Comparison of ENCODE assay signal across 7 mouse cellular contexts in the genomic region with DNA sequence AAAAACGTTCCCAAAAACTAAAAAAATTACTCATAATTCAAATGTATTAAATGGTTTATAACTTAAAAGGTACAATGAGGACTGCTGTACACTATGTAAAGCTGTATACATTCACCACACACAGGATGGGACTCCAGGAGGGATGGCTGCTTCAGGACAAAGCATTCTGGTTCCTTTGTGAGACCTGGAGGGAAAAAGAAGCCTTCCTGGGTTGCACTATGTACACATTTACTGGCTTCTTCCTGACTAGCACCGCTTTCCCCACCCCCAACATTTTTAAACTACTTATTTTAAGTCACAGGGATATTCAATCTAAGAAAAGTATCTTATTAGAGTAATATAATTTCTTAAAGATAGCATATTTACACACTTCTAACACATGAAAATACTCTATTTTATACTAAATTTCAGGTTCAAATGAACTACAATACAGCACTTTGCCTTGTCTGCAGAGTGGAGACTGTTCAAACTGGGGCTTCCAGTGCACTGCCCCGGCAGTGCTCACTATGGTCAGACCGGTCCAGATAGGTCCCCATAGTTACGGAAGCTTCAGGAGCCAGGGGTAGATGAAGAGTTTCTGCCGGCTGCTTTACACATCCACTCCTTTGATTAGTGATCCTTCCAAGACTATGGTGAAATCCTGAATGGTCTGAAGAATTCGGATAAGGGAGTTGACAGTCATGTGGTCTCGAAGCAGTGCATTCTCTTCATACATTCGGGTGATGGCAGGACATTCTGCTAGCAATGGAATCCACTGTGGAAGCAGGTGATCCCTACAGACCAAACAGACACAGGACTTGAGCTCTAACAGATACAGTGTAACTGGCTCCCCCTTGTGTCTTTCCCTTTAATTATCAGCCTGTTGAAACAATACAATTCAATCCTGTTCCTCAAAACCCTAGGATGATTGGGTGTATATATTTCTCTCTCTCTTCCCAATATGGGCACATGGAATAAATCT. TPM values are rescaled to one million over a fixed set of nuclear protein-coding genes. Genes with fewer than 3 reads are reported as not detected.
A peak's percentile ranks its signal among the peaks of the same experiment; 100 is the strongest.
DNase-seq lines count a peak whose midpoint lies in the region; ATAC-seq and TF ChIP-seq lines count a peak whose summit lies in the region.

No protein-coding gene starts in this region.

- H3K9ac ChIP-seq in CH12.LX (ENCODE audit: insufficient read depth, low read depth): no peak overlapping the region
- no peak overlapping the region for H3K9ac ChIP-seq in embryonic facial prominence, embryonic 11.5 days (replicated peaks; ENCODE audit: low read length)
- no peak overlapping the region for H3K9ac ChIP-seq in intestine, embryonic 16.5 days (ENCODE audit: low read depth, low read length)
- H3K9ac ChIP-seq in midbrain, embryonic 16.5 days (ENCODE audit: low read depth, low read length): no peak overlapping the region

- dilution Hi-C loops in CH12.LX (cut with MboI; ENCODE audit: extremely low pct_ligation_motif_present, extremely low pct_unique_long_range_greater_than_20kb, low sequenced_read_pairs): no loop called here

- no peak for TF ChIP-seq EP300 in CH12.LX (IDR thresholded peaks at IDR 0.05; ENCODE audit: low read length)

- no peak overlapping the region for H3K4me3 ChIP-seq in CH12.LX (replicated peaks in 1 of 3; ENCODE audit: low read depth in 2 of 3, low read length in 2 of 3, poor library complexity in 1 of 3)
- no peak overlapping the region for H3K4me3 ChIP-seq in embryonic facial prominence, embryonic 11.5 days (ENCODE audit: low read depth, low read length)
- H3K4me3 ChIP-seq in intestine, embryonic 16.5 days (ENCODE audit: low read length): no peak overlapping the region
- no peak overlapping the region for H3K4me3 ChIP-seq in midbrain, embryonic 16.5 days (ENCODE audit: low read depth, low read length)

- no peak for TF ChIP-seq POLR2A in CH12.LX (IDR thresholded peaks at IDR 0.05; ENCODE audit: low read depth, low read length)

- no peaks in the 10 kb centered on the region for H3K9me3 ChIP-seq in CH12.LX (replicated peaks; ENCODE audit: low read length)
- H3K9me3 ChIP-seq in embryonic facial prominence, embryonic 11.5 days (replicated peaks; ENCODE audit: control insufficient read depth, low read length): no peaks in the 10 kb centered on the region
- no peaks in the 10 kb centered on the region for H3K9me3 ChIP-seq in intestine, embryonic 16.5 days (ENCODE audit: control insufficient read depth, low read length)
- H3K9me3 ChIP-seq in midbrain, embryonic 16.5 days (replicated peaks; ENCODE audit: control insufficient read depth, low read length, poor library complexity, severe bottlenecking): no peaks in the 10 kb centered on the region

- H3K4me2 ChIP-seq in CH12.LX (ENCODE audit: insufficient read depth, low read depth, poor library complexity, severe bottlenecking): no peak overlapping the region
- no peak overlapping the region for H3K4me2 ChIP-seq in embryonic facial prominence, embryonic 11.5 days (ENCODE audit: low read depth, low read length)
- no peak overlapping the region for H3K4me2 ChIP-seq in intestine, embryonic 16.5 days (ENCODE audit: low read depth, low read length)
- no peak overlapping the region for H3K4me2 ChIP-seq in midbrain, embryonic 16.5 days (ENCODE audit: low read length)

- in situ Hi-C loops in CH12.LX (cut with MboI; ENCODE audit: low pct_ligation_motif_present, low pct_unique_long_range_greater_than_20kb, low sequenced_read_pairs): no loop called here

- TF ChIP-seq RAD21 in CH12.LX (IDR thresholded peaks at IDR 0.05; ENCODE audit: low read depth, low read length): peak; percentile 79

- H3K36me3 ChIP-seq in CH12.LX (replicated peaks in 1 of 2; ENCODE audit: control insufficient read depth in 1 of 2, insufficient read depth in 1 of 2, low read length in 1 of 2): no peaks in the 10 kb centered on the region
- H3K36me3 ChIP-seq in embryonic facial prominence, embryonic 11.5 days (replicated peaks; ENCODE audit: control insufficient read depth, insufficient read depth, low read depth, low read length): no peaks in the 10 kb centered on the region
- H3K36me3 ChIP-seq in intestine, embryonic 16.5 days (ENCODE audit: control insufficient read depth, insufficient read depth, low read length): peaks cover 12% of the 10 kb centered on the region; the same call in 1 of the 2 replicates
- H3K36me3 ChIP-seq in midbrain, embryonic 16.5 days (ENCODE audit: control insufficient read depth, insufficient read depth, low read length): peaks cover 25% of the 10 kb centered on the region

- peak; percentile 52 for DNase-seq in A20 (ENCODE audit: low read depth, low spot score)
- DNase-seq in CH12.LX (ENCODE audit: extremely low read depth): peak; percentile 52
- DNase-seq in embryonic facial prominence, embryonic 11.5 days (ENCODE audit: low spot score): peak; percentile 61
- DNase-seq in gastrocnemius, postnatal 10 days: no peak
- DNase-seq in right cerebral cortex, postnatal 14 days: no peak

- peaks cover 0 to 8% of the 10 kb centered on the region in 2 experiments; a peak in 2 of 4 replicates for H3K4me1 ChIP-seq in CH12.LX (ENCODE audit: control insufficient read depth in 1 of 2, insufficient read depth in 2 of 2)
- H3K4me1 ChIP-seq in embryonic facial prominence, embryonic 11.5 days (ENCODE audit: control insufficient read depth, insufficient read depth, low read length): no peaks in the 10 kb centered on the region
- peaks cover 5% of the 10 kb centered on the region; the same call in 1 of the 2 replicates for H3K4me1 ChIP-seq in intestine, embryonic 16.5 days (ENCODE audit: control insufficient read depth, insufficient read depth, low read length)
- no peaks in the 10 kb centered on the region for H3K4me1 ChIP-seq in midbrain, embryonic 16.5 days (ENCODE audit: control insufficient read depth, insufficient read depth, low read length)

- 26% methylated on average over 9 of the region's 9 CpGs for WGBS in embryonic facial prominence, embryonic 11.5 days
- 32% methylated on average over 9 of the region's 9 CpGs for WGBS in intestine, embryonic 16.5 days
- 11% methylated on average over 9 of the region's 9 CpGs for WGBS in midbrain, embryonic 16.5 days

- ATAC-seq in embryonic facial prominence, embryonic 11.5 days (replicated peaks; ENCODE audit: insufficient number of reproducible peaks, low FRiP score, low TSS enrichment, low read depth): peak; percentile 70; the same call in 1 of the 2 replicates
- ATAC-seq in intestine, embryonic 16.5 days: peak; percentile 59
- ATAC-seq in midbrain, embryonic 16.5 days: peak; percentile 73

- no peak overlapping the region for H3K27ac ChIP-seq in CH12.LX (ENCODE audit: insufficient read depth, low read depth)
- H3K27ac ChIP-seq in embryonic facial prominence, embryonic 11.5 days (replicated peaks; ENCODE audit: low read depth, low read length): no peak overlapping the region
- no peak overlapping the region for H3K27ac ChIP-seq in intestine, embryonic 16.5 days (ENCODE audit: low read length)
- no peak overlapping the region for H3K27ac ChIP-seq in midbrain, embryonic 16.5 days (ENCODE audit: low read length)

- TF ChIP-seq CTCF in CH12.LX (conservative IDR thresholded peaks at IDR 0.05 in 1 of 2, IDR thresholded peaks at IDR 0.05 in 1 of 2; ENCODE audit: low read depth in 2 of 2, low read length in 2 of 2): peak; percentile 41 to 82

- H3K27me3 ChIP-seq in CH12.LX (replicated peaks): no peaks in the 10 kb centered on the region
- no peaks in the 10 kb centered on the region for H3K27me3 ChIP-seq in embryonic facial prominence, embryonic 11.5 days (ENCODE audit: control insufficient read depth, insufficient read depth, low read length)
- no peaks in the 10 kb centered on the region for H3K27me3 ChIP-seq in intestine, embryonic 16.5 days (replicated peaks; ENCODE audit: control insufficient read depth, insufficient read depth, low read length)
- no peaks in the 10 kb centered on the region for H3K27me3 ChIP-seq in midbrain, embryonic 16.5 days (ENCODE audit: control insufficient read depth, insufficient read depth, low read depth, low read length)

- no peaks in the 10 kb centered on the region for H3K79me2 ChIP-seq in CH12.LX (replicated peaks; ENCODE audit: control insufficient read depth, extremely low read depth, insufficient read depth, poor library complexity, severe bottlenecking)

TF ChIP-seq in CH12.LX, 34 proteins besides CTCF, POLR2A, EP300 and RAD21:
- TF ChIP-seq SMC3 (IDR thresholded peaks at IDR 0.05; ENCODE audit: low read depth, low read length) (peak; percentile 77), E2F4 (IDR thresholded peaks at IDR 0.05; ENCODE audit: insufficient replicate concordance, low read depth, low read length) (no peak)
TF ChIP-seq in CH12.LX: peak in this region for 1.

RNA-seq across cellular contexts. Expression of gene Sinhcaf, which starts 47.1 kb away (rescaled TPM):
- total RNA-seq in CH12.LX (2012; rRNA removed): 57.5 and 66.6 TPM in 2 replicates
- total RNA-seq in CH12.LX (2014; rRNA removed): 140 and 146 TPM in 2 replicates
- 64.7 and 82.3 TPM in 2 replicates for polyA plus RNA-seq in CH12.LX (2012; ENCODE audit: insufficient read length, low read depth)
- 254 and 263 TPM in 2 replicates for polyA plus RNA-seq in embryonic facial prominence, embryonic 11.5 days (2014; fragmentation: Nextera tagmentation; extraction: Ambion mirVana)
- polyA plus RNA-seq in intestine, embryonic 16.5 days (2015; fragmentation: Nextera tagmentation; extraction: Ambion mirVana): 76.8 and 88.5 TPM in 2 replicates
- polyA plus RNA-seq in midbrain, embryonic 16.5 days (2015; fragmentation: Nextera tagmentation; extraction: Ambion mirVana): 30.7 and 46.2 TPM in 2 replicates
- total RNA-seq in gastrocnemius, postnatal 10 days (2021): 1 to 10 TPM; 4.0 to 6.4 TPM

Comparison
In these comparisons a context has a peak if more than half of its experiments do, and no peak if none do; other contexts are left out.
1. DNase-seq: peak in A20 (single experiment), CH12.LX (single experiment) and embryonic facial prominence, embryonic 11.5 days (single experiment); none in gastrocnemius, postnatal 10 days (single experiment) and right cerebral cortex, postnatal 14 days (single experiment).
2. Peak in every context shown above with its lines, with median percentiles within 50 percentile points of each other: ATAC-seq.